Mouse (Mus musculus) gastrocnemius, adult 18-20 months (tissue): ENCODE data around the gene Smap1. TPM values are rescaled to one million over a fixed set of nuclear protein-coding genes. Genes with fewer than 3 reads are reported as not detected.

ENCODE experiments used
- DNase-seq: peaks from one replicate; pipeline ENCODE4 v3.0.0; 2021; ENCODE audit warnings: low spot score
- total RNA-seq, 2 experiments: library from RNA; stranded (reverse); gene quantifications; 2 replicates each; pipeline ENCODE4 v1.2.3; 2021

Gene Smap1
- total RNA-seq, 2 experiments from 2014 or later: 26.1 to 28.5 TPM

DNA sequence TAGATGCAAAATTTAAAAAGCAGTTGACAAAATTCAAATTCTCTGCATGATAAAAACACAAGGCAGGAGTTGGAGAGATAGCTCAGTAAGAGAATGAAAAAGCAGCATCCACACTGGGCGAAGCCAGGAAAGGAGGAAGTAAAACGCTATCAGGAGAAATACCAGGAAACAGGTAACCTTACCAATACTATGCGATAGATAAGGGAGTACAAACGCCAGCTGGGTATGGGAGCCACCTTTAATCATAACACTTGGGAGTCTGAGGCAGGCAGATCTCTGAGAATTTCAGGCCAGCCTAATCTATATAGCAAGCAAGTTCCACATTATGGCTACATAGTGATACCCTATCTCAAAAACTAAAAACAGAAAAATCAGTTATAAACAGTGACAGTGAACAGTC, 85.5 kb downstream of the Smap1 start:
- no peak for DNase-seq

DNA sequence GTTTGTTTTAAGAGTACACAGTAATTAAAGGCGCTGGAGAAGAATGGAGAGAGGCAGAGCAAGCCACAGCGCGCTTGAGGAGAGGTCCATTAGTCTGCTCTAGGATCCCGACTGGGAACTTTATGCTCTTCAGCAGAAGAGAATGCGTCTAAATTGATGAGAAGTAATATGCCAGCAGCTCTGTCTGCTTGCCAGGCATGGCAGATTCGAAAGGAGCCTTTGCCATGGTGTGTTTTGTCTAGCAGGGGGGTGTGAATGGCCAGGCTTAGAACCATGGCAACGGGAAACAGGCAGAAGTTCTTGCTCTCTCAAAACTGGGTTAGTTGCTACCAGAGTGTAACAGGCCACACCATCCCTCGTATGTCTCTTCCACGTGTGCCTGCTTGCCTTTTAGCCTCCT, 87.3 kb downstream of the Smap1 start:
- no peak for DNase-seq

DNA sequence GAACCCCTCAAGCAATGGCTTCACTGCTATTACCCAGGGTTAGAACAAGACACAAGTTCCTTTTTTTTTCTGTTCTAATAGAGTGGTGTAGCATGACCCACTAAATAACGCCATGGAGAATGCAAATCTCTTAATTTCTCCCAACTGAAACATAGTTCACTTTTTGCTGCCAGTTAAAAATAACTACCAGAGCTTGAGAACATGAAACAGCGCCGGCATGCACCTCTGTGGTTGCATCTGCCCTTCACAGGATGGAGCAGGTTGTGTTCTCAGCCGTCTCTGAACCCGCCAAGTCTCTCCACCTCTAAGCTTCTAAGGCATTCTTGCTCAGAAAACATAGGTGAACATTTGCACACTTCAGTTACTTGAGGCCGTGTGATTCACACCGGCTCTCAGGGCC, 87.9 kb downstream of the Smap1 start:
- no peak for DNase-seq

DNA sequence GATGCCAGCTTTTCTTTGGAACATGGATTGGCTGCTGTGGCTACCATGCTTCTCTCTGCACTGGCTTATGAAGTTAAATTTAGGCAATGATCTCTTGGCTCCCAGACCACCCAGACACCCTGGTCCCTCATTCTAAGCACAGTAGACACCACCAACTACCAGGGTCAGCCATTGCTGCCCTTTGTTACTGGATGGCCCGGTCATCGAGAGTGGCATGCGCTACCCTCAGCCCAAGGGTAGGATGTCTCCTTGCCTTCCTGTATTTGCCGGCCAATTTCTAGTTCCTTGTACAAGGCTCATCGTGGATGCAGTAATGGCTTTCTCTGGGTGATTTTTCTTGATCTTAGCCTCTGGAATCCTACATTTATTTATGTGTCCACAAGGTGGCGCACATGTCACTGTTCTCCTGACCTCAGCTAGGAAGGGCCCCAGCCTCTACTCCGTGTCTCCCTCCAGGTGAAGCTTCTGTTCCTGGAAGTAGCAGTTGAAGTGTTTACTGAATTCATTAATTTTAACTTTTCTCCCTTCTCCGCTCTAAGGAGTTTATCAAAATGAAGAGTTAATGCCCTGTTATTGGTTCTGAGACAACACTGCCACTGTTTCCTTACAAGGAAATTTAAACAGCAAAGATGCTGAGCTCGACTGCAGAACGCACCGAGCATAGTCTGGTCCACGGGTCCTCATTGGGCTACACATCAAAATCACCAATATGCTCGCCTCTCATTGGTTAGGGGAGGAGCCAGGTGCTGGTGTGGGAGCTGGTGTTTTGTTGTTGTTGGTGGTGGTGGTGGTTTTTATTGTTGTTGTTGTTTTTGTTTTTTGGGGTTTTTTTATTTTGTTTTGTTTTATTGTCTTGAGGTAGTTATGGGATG, 95.0 kb downstream of the Smap1 start:
- DNase-seq: peak; percentile 32

DNA sequence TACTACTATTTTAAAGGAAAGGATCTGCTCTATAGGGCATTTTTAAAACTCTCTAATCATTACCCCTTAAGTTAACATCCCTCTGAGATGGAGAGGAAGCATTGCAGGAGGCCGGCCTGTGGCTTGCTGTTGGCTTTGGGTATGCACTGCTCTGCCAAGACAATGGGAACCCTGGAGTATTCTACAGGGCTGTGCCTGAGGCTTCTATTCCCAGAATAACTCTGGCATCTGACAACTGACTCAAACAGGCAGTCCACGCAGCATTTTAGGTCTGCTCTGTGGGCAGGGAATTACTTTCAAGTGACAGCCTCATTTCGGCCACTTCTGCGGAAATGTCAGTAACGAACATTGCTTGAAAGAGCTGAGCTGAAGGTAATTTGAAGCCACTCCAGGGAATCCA, 100.5 kb downstream of the Smap1 start:
- DNase-seq: no peak

DNA sequence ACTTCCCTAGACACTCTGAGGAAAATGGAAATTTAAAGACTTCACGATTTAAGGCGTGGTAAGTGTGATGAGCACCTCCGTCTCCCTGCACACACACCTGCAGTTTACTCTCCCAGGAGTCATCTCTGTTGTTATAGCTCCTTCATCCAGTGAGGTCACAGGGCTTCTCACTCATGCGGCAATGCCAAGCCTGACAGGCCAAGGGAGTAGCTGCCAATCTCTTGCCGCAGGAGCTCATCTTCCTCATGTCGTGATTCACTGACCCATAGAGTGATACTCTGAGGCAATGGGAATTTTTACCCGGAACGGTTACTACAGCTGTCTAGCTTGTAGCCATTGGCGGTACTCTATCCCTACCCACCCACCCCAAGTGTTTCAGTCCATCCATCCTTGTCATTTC, 123.8 kb downstream of the Smap1 start:
- no peak for DNase-seq

Other genes starting within 250 kb of the Smap1 start
- not detected for gene B3gat2, start 160.6 kb downstream of the Smap1 start, total RNA-seq
- 10 to 100 TPM; 38.6 to 45.9 TPM for gene Sdhaf4, start 83.3 kb upstream of the Smap1 start, total RNA-seq
- 10 to 100 TPM; 18.0 to 20.8 TPM for gene Fam135a, start 178.0 kb upstream of the Smap1 start, total RNA-seq